Mouse (Mus musculus): ENCODE results near the gene Olfr509.
"Not testable (repeated sequence)": the region's sequence is repeated elsewhere in the genome, so short reads cannot be mapped to it uniquely, and the experiment has no call there.

Olfr509 gene

GRCm38 (mm10) chr7:108651806-108652205 lies at the start of gene Olfr509:
Gene Olfr509 (minus strand): TSS chr7:108651906.
- DNase-seq: no peak

GRCm38 (mm10) chr7:108678886-108679285 lies 27.2 kb upstream of the Olfr509 start:
- no peak for DNase-seq

- no peak for DNase-seq
Observed at GRCm38 (mm10) chr7:108671058-108671457, 19.4 kb upstream of the Olfr509 start.

- no peak for DNase-seq
Observed at GRCm38 (mm10) chr7:108666118-108666517, 14.4 kb upstream of the Olfr509 start, which contains the start of gene Olfr510. Gene Olfr510 (plus strand): TSS chr7:108666418.

- no peak for DNase-seq
Observed at GRCm38 (mm10) chr7:108662419-108662818, 10.7 kb upstream of the Olfr509 start.

- DNase-seq: no peak
Observed at GRCm38 (mm10) chr7:108629694-108630093, 22.0 kb downstream of the Olfr509 start, which contains the start of gene Olfr508. Gene Olfr508 (plus strand): TSS chr7:108629994.

GRCm38 (mm10) chr7:108621514-108621913 lies 30.2 kb downstream of the Olfr509 start, which contains the start of gene Olfr507:
Gene Olfr507 (plus strand): TSS chr7:108621814.
- DNase-seq: no peak

GRCm38 (mm10) chr7:108616781-108617180 lies 34.9 kb downstream of the Olfr509 start:
- DNase-seq: not testable (repeated sequence)

- no peak for DNase-seq
Observed at GRCm38 (mm10) chr7:108614110-108614509, 37.6 kb downstream of the Olfr509 start.

GRCm38 (mm10) chr7:108610487-108610886 lies 41.2 kb downstream of the Olfr509 start, which contains the start of gene Olfr506:
Gene Olfr506 (plus strand): TSS chr7:108610787.
- no peak for DNase-seq

GRCm38 (mm10) chr7:108601916-108602315 lies 49.8 kb downstream of the Olfr509 start:
- DNase-seq: not testable (repeated sequence)
